Mouse (Mus musculus): ENCODE measurements at regions not wholly inside any gene's neighbourhood (a gene's known extent, or its start where the extent isn't known, plus 50 kb on each side); places are given as distances from the start of the nearest gene placed in this dataset.

DNA sequence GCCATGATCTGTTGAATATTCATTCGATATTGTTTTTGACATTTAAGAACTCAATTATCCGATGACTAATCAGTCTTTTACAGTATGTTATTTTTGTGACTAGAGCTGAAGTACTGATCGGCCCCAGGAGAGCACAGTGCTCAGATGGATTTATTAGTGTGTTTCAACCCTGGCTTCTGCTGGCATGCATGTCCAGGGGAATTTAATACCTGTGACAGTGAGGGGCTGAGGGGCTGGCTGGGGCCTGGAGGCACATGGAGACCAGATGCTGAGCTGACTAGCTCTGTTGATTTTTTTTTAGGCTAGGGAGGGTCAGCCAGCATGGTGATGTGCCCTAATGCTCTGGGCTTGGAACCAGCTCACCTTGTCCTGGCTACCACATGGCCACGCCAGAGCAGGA, 199.2 kb upstream of the Nxpe4 start:
- no peak for ATAC-seq

GRCm38 (mm10) chr9:47973130-47973529, 188.7 kb upstream of the Nxpe4 start:
- 40% methylated on average over 12 of the region's 12 CpGs for WGBS
- no peak overlapping the region for H3K27ac ChIP-seq
- no peaks in the 10 kb centered on the region for H3K27me3 ChIP-seq
- no peaks in the 10 kb centered on the region for H3K36me3 ChIP-seq (ENCODE audit: poor library complexity, severe bottlenecking)
- no peaks in the 10 kb centered on the region for H3K9me3 ChIP-seq (replicated peaks)
- H3K4me3 ChIP-seq: no peak overlapping the region
- peaks cover 9% of the 10 kb centered on the region for H3K4me1 ChIP-seq
- H3K9ac ChIP-seq: no peak overlapping the region
- no peak overlapping the region for H3K4me2 ChIP-seq
- ATAC-seq: no peak

More for the DNA sequence above, 199.2 kb upstream of the Nxpe4 start:
- Histone ChIP-seq H3K4me2 (no peak overlapping the region), H3K27me3 (no peaks in the 10 kb centered on the region), H3K36me3 (ENCODE audit: poor library complexity, severe bottlenecking) (no peaks in the 10 kb centered on the region), H3K9ac (no peak overlapping the region), H3K4me3 (no peak overlapping the region), H3K27ac (no peak overlapping the region), H3K4me1 (no peaks in the 10 kb centered on the region), H3K9me3 (replicated peaks) (no peaks in the 10 kb centered on the region)
- 82% methylated on average over 4 of the region's 4 CpGs for WGBS

DNA sequence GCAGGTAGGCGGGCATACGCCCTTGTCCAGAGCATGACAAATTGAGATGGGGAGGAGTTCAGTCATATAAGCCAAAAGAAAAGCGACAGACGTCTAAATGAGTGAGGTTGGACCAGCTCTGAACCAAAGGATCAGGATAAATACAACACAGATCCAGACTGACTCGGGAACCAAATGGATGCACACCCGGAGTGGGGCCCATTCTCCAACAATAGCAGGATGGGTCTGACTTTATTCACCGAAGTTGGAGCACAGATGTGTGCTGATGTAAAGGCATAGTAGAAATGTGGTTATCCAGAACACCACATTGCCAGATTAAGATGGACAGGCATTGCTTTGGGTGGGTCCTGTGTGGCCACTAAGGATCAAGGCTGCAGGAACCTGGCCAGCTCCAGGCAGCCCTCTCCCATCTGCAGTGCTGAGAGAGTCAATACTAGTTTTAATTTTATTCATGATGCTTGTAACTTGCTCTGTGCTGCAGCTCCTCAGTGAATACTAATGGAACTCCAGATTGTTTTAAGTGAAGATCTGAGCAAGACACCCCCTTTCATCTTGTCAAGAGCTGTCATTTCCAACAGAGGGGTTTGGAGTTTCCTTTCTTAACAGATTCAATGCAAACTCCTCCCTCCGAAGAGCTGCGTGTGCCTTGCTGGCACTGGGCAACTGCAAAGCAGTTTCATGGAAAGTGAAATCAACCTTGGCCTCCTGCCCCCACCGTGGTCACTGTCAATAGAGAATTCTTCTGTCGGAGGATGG, 176.3 kb upstream of the Nxpe4 start:
- H3K9me3 ChIP-seq (replicated peaks): no peaks in the 10 kb centered on the region
- H3K4me1 ChIP-seq: peaks cover 21% of the 10 kb centered on the region
- no peaks in the 10 kb centered on the region for H3K27me3 ChIP-seq
- H3K4me3 ChIP-seq: no peak overlapping the region
- no peak overlapping the region for H3K9ac ChIP-seq
- H3K36me3 ChIP-seq (ENCODE audit: poor library complexity, severe bottlenecking): no peaks in the 10 kb centered on the region
- H3K27ac ChIP-seq: peak overlapping the region; percentile 73
- peak; percentile 96 for ATAC-seq
- 39% methylated on average over 11 of the region's 11 CpGs for WGBS
- H3K4me2 ChIP-seq: peak overlapping the region; percentile 33; the same call in 1 of the 2 replicates

- Histone ChIP-seq H3K27ac (no peak overlapping the region), H3K4me3 (no peak overlapping the region), H3K36me3 (ENCODE audit: poor library complexity, severe bottlenecking) (no peaks in the 10 kb centered on the region), H3K9ac (no peak overlapping the region), H3K9me3 (replicated peaks) (no peaks in the 10 kb centered on the region), H3K27me3 (no peaks in the 10 kb centered on the region), H3K4me2 (no peak overlapping the region), H3K4me1 (peaks cover 21% of the 10 kb centered on the region)
- WGBS: 98% methylated on average over 4 of the region's 4 CpGs
- ATAC-seq: no peak
Observed at GRCm38 (mm10) chr9:47987266-47987665, 174.6 kb upstream of the Nxpe4 start.

GRCm38 (mm10) chr9:47994671-47995070, 167.2 kb upstream of the Nxpe4 start:
- no peak for ATAC-seq
- H3K27ac ChIP-seq: no peak overlapping the region
- H3K4me2 ChIP-seq: no peak overlapping the region
- H3K9me3 ChIP-seq (replicated peaks): no peaks in the 10 kb centered on the region
- H3K36me3 ChIP-seq (ENCODE audit: poor library complexity, severe bottlenecking): no peaks in the 10 kb centered on the region
- no peak overlapping the region for H3K4me3 ChIP-seq
- H3K27me3 ChIP-seq: no peaks in the 10 kb centered on the region
- no peak overlapping the region for H3K9ac ChIP-seq
- no peaks in the 10 kb centered on the region for H3K4me1 ChIP-seq
- WGBS: 69% methylated on average over 4 of the region's 4 CpGs

DNA sequence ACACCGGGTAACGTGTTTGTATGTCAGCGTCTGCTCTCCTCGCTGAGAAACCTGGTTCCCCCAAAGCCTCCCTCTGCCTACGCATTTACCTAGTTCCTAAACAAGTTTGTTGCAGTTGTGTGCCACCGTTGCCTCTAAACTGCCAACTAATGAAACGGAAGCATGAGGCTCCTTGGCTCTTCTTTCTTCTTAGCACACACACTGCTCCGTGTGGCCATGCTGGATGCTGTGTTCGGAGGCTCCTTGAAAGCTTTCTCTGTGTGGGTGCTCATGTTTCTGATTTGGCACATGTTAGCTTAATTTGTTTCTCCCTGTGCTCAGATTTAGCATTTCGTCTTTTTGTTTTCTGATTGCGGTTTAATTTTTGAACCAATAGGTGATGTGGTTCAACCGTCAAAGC, 162.2 kb upstream of the Nxpe4 start:
- H3K9ac ChIP-seq: no peak overlapping the region
- no peaks in the 10 kb centered on the region for H3K4me1 ChIP-seq
- no peak overlapping the region for H3K27ac ChIP-seq
- WGBS: 90% methylated on average over 12 of the region's 12 CpGs
- H3K4me3 ChIP-seq: no peak overlapping the region
- no peaks in the 10 kb centered on the region for H3K9me3 ChIP-seq (replicated peaks)
- ATAC-seq: no peak
- H3K36me3 ChIP-seq (ENCODE audit: poor library complexity, severe bottlenecking): no peaks in the 10 kb centered on the region
- no peak overlapping the region for H3K4me2 ChIP-seq
- H3K27me3 ChIP-seq: no peaks in the 10 kb centered on the region

DNA sequence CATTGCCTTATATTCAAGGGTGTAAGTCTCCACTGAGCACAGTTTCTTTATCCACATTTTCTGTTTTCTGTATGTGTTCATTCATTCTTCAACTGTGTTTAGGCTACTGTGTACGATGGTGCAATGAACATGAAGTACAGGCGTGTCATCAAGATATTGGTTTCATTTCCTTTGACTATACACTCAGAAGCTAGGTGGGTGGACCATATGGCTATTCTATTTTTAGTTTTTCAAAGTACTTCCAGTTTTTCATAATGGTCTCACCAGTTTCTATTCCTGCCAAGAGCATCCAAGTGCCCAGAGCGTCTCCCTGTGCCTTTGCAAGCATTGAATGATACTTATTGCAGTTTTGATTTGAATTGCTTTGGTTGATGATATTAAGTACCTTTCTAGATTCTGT, 132.8 kb upstream of the Nxpe4 start:
- H3K27me3 ChIP-seq: no peaks in the 10 kb centered on the region
- no peak overlapping the region for H3K4me3 ChIP-seq
- 97% methylated on average over 3 of the region's 3 CpGs for WGBS
- no peak overlapping the region for H3K4me2 ChIP-seq
- no peaks in the 10 kb centered on the region for H3K9me3 ChIP-seq (replicated peaks)
- H3K9ac ChIP-seq: no peak overlapping the region
- no peaks in the 10 kb centered on the region for H3K4me1 ChIP-seq
- ATAC-seq: no peak
- no peaks in the 10 kb centered on the region for H3K36me3 ChIP-seq (ENCODE audit: poor library complexity, severe bottlenecking)
- H3K27ac ChIP-seq: no peak overlapping the region

GRCm38 (mm10) chr9:48030839-48031238, 131.0 kb upstream of the Nxpe4 start:
- Histone ChIP-seq H3K36me3 (ENCODE audit: poor library complexity, severe bottlenecking) (no peaks in the 10 kb centered on the region), H3K4me3 (no peak overlapping the region), H3K4me1 (no peaks in the 10 kb centered on the region), H3K9ac (no peak overlapping the region), H3K27ac (no peak overlapping the region), H3K4me2 (no peak overlapping the region), H3K9me3 (replicated peaks) (no peaks in the 10 kb centered on the region), H3K27me3 (no peaks in the 10 kb centered on the region)
- 94% methylated on average over 3 of the region's 3 CpGs for WGBS
- ATAC-seq: no peak

DNA sequence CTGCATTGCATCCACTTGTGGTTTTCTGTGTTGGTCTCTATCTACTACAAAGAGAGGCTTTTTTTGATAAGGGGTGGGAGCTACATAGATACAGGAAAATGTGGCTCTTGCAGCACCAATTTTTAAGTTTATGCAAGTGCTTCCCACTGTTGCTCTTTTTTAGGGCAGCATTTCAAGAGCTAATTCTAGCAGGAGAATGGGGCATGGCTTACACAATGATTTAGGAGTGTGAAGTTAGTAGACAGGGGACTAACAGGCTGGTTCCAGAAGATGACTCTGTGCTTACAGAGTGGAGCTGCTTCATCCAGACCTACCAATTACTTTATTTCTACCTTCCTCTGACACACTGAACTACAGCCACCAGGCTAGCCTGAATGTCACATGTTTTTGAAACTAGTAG, 125.9 kb upstream of the Nxpe4 start:
- H3K36me3 ChIP-seq (ENCODE audit: poor library complexity, severe bottlenecking): no peaks in the 10 kb centered on the region

GRCm38 (mm10) chr9:48044826-48045225, 117.0 kb upstream of the Nxpe4 start:
- Histone ChIP-seq H3K4me3 (no peak overlapping the region), H3K36me3 (ENCODE audit: poor library complexity, severe bottlenecking) (no peaks in the 10 kb centered on the region), H3K4me1 (peaks cover 9% of the 10 kb centered on the region; the same call in 1 of the 2 replicates), H3K9ac (no peak overlapping the region), H3K27ac (no peak overlapping the region), H3K4me2 (no peak overlapping the region), H3K27me3 (no peaks in the 10 kb centered on the region), H3K9me3 (replicated peaks) (no peaks in the 10 kb centered on the region)
- ATAC-seq: no peak

More for the DNA sequence above, 125.9 kb upstream of the Nxpe4 start:
- Histone ChIP-seq H3K9me3 (replicated peaks) (no peaks in the 10 kb centered on the region), H3K27ac (no peak overlapping the region), H3K9ac (no peak overlapping the region), H3K4me2 (no peak overlapping the region), H3K27me3 (no peaks in the 10 kb centered on the region), H3K4me3 (no peak overlapping the region), H3K4me1 (no peaks in the 10 kb centered on the region)
- ATAC-seq: no peak

GRCm38 (mm10) chr9:48047846-48048245, 114.0 kb upstream of the Nxpe4 start:
- no peak for ATAC-seq
- no peak overlapping the region for H3K4me2 ChIP-seq
- no peaks in the 10 kb centered on the region for H3K9me3 ChIP-seq (replicated peaks)
- no peaks in the 10 kb centered on the region for H3K27me3 ChIP-seq
- WGBS: 54% methylated on average over 4 of the region's 4 CpGs
- H3K4me1 ChIP-seq: peaks cover 9% of the 10 kb centered on the region; the same call in 1 of the 2 replicates
- H3K36me3 ChIP-seq (ENCODE audit: poor library complexity, severe bottlenecking): no peaks in the 10 kb centered on the region
- no peak overlapping the region for H3K4me3 ChIP-seq
- no peak overlapping the region for H3K9ac ChIP-seq
- no peak overlapping the region for H3K27ac ChIP-seq

DNA sequence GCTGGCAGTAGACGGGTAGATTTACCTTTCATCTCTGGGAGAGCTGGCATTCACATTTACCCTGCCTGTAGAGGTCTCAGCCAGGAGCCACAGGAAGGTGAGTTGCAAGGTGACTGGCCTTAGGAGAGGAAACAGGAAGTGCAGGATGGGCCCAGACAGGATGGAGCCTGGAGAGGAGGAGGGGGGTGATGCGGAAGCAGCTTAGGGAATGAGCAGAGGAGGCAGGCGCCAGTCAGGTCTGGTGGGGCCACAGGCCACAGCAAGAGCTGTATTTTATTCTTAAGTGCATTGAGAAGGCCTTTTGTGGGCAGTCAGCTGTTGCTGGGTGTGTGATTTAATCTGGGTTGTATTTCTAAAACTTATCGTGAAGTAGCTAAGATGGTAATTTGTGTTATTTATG, 108.2 kb upstream of the Nxpe4 start:
- WGBS: 71% methylated on average over 4 of the region's 4 CpGs
- ATAC-seq: no peak
- Histone ChIP-seq H3K36me3 (ENCODE audit: poor library complexity, severe bottlenecking) (no peaks in the 10 kb centered on the region), H3K4me3 (no peak overlapping the region), H3K27me3 (no peaks in the 10 kb centered on the region), H3K9ac (no peak overlapping the region), H3K9me3 (replicated peaks) (no peaks in the 10 kb centered on the region), H3K27ac (no peak overlapping the region), H3K4me2 (no peak overlapping the region), H3K4me1 (peaks cover 4% of the 10 kb centered on the region; the same call in 1 of the 2 replicates)

DNA sequence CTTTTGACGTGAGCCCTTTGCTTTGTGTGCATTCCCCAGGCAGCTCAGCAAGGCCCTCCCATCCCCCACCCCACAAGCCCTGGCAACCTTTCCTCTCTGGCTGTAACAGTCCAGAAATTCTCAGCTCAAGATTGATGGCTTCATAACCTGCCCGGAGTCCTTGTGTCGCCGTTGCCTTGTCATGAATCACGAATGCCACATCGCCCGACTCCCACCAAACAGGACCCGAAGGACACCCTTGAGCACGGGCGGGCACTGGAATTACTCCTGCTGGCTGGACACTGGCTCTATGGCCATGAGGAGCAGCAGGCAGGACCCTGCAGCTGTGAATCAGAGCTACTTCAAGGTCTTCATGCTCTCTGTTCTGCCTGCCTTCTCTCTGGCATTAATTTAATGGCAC, 106.6 kb upstream of the Nxpe4 start:
- no peak overlapping the region for H3K27ac ChIP-seq
- no peak for ATAC-seq
- no peak overlapping the region for H3K4me2 ChIP-seq
- no peaks in the 10 kb centered on the region for H3K36me3 ChIP-seq (ENCODE audit: poor library complexity, severe bottlenecking)
- H3K9ac ChIP-seq: no peak overlapping the region
- H3K4me1 ChIP-seq: peaks cover 10% of the 10 kb centered on the region; the same call in 1 of the 2 replicates
- H3K27me3 ChIP-seq: no peaks in the 10 kb centered on the region
- no peak overlapping the region for H3K4me3 ChIP-seq
- H3K9me3 ChIP-seq (replicated peaks): no peaks in the 10 kb centered on the region
- WGBS: 79% methylated on average over 10 of the region's 10 CpGs
